Comparison of ENCODE assay signal across 14 mouse cellular contexts in the genomic region with DNA sequence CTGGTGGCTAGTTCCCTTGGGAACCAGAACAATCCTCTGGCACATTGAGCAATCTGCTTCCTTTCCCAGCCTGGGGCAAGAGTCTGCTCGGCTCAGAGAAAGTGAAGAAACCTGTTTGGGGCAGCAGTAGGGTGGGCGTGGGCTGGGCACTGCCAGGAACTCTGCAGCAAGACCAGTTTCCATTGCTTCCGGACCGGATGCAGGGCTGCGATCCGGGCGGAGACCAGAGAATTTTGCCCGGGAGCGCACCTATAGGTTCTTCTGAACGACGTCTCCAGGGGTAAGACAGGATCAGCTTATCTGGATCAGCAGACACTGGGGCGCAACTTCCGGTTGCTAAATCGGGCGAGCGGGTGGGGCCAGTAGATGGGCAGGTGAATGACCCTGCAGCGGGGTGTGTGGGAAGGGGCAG. TPM values are rescaled to one million over a fixed set of nuclear protein-coding genes. Genes with fewer than 3 reads are reported as not detected.
DNase-seq lines count a peak whose midpoint lies in the region; ATAC-seq and TF ChIP-seq lines count a peak whose summit lies in the region.
"Had no signal": no experiment of that assay in that cellular context is flagged by ENCODE, and none has a peak within 500 bp of the region (broad histone marks: within the 10 kb centered on the region; RNA-seq: fewer than 3 reads in every experiment).

No protein-coding gene starts in this region.

- H3K4me2 ChIP-seq in intestine, postnatal 0 days (replicated peaks; ENCODE audit: low read depth) = peak overlapping the region; percentile 53
- H3K4me2 ChIP-seq: limb, embryonic 13.5 days; midbrain, embryonic 13.5 days; neural tube, embryonic 13.5 days had no signal

- peak; percentile 56 to 83 for DNase-seq in lung, adult 18-20 months
- no peak for DNase-seq in lung, postnatal 14 days
- peak; percentile 68 for DNase-seq in lung, postnatal 25 days (ENCODE audit: low spot score)
- DNase-seq in urinary bladder, postnatal 36 days (ENCODE audit: low spot score in 2 of 2) = peak; percentile 48 to 52
- no peak for DNase-seq in MN1 (ENCODE audit: low spot score)
- DNase-seq in heart, adult 9 months (ENCODE audit: low spot score in 2 of 2) = no peak
- DNase-seq: cerebellum, postnatal 10 days; layer of hippocampus, adult 9-11 months; right cerebral cortex, postnatal 25 days had no signal

- H3K27me3 ChIP-seq in intestine, postnatal 0 days (replicated peaks; ENCODE audit: control insufficient read depth, insufficient read depth, low read length) = no peaks in the 10 kb centered on the region
- H3K27me3 ChIP-seq: midbrain, embryonic 13.5 days; neural tube, embryonic 13.5 days had no signal

- TF ChIP-seq CTCF in intestine, postnatal 0 days (IDR thresholded peaks at IDR 0.05; ENCODE audit: low read depth) = no peak

- no peaks in the 10 kb centered on the region for H3K9me3 ChIP-seq in intestine, postnatal 0 days (ENCODE audit: control insufficient read depth)
- H3K9me3 ChIP-seq: limb, embryonic 13.5 days; midbrain, embryonic 13.5 days; neural tube, embryonic 13.5 days had no signal

- WGBS in intestine, postnatal 0 days = 52% methylated on average over 17 of the region's 17 CpGs

- ATAC-seq in intestine, postnatal 0 days = peak; percentile 89
- no peak for ATAC-seq in frontal cortex, adult (ENCODE audit: low TSS enrichment)
- ATAC-seq: midbrain, embryonic 13.5 days had no signal

- H3K4me3 ChIP-seq in intestine, postnatal 0 days (ENCODE audit: low read depth, low read length) = no peak overlapping the region
- H3K4me3 ChIP-seq: limb, embryonic 13.5 days; midbrain, embryonic 13.5 days; neural tube, embryonic 13.5 days had no signal

- no peaks in the 10 kb centered on the region for H3K4me1 ChIP-seq in intestine, postnatal 0 days (replicated peaks; ENCODE audit: control insufficient read depth, insufficient read depth, low read length)
- H3K4me1 ChIP-seq: neural tube, embryonic 13.5 days had no signal

- H3K27ac ChIP-seq in intestine, postnatal 0 days (ENCODE audit: low read depth, low read length) = no peak overlapping the region
- H3K27ac ChIP-seq: limb, embryonic 13.5 days; midbrain, embryonic 13.5 days; neural tube, embryonic 13.5 days had no signal

- H3K9ac ChIP-seq in intestine, postnatal 0 days (ENCODE audit: low read depth, low read length) = no peak overlapping the region
- H3K9ac ChIP-seq: limb, embryonic 13.5 days; midbrain, embryonic 13.5 days; neural tube, embryonic 13.5 days had no signal

- no peaks in the 10 kb centered on the region for H3K36me3 ChIP-seq in intestine, postnatal 0 days (ENCODE audit: control insufficient read depth, insufficient read depth)
- H3K36me3 ChIP-seq: limb, embryonic 13.5 days; midbrain, embryonic 13.5 days; neural tube, embryonic 13.5 days had no signal

RNA-seq across cellular contexts. Expression of gene Jun, which starts 23.6 kb away (rescaled TPM):
- polyA plus RNA-seq in intestine, postnatal 0 days (2015; fragmentation: Nextera tagmentation; extraction: Ambion mirVana) = 58.3 and 63.2 TPM in 2 replicates

Comparison
In these comparisons a context has a peak if more than half of its experiments do, and no peak if none do; other contexts are left out.
1. DNase-seq: peak in lung, adult 18-20 months (2 of 2), lung, postnatal 25 days (single experiment) and urinary bladder, postnatal 36 days (2 of 2); none in lung, postnatal 14 days (single experiment), MN1 (single experiment) and heart, adult 9 months (0 of 2).